Mouse (Mus musculus) embryonic facial prominence, embryonic 13.5 days (tissue): ENCODE data around the gene Cbarp. TPM values are rescaled to one million over a fixed set of nuclear protein-coding genes. Genes with fewer than 3 reads are reported as not detected.

ENCODE experiments used
- ATAC-seq: fragments of 200-750 bp; cut with Nextera tagmentation; 2 replicates; pipeline ENCODE4 v1.8.0; 2017; ENCODE audit warnings: low read depth; ENCODE audit not compliant: insufficient number of reproducible peaks, insufficient read depth, low FRiP score, low TSS enrichment
- H3K27ac ChIP-seq: fragments of 300-500 bp; sonication (generic); 2 replicates; pipeline ENCODE4 v1.5.1; 2015; ENCODE audit warnings: moderate library complexity, mild to moderate bottlenecking, inconsistent platforms
- H3K27me3 ChIP-seq: fragments of 300-500 bp; sonication (generic); 2 replicates; pipeline ENCODE4 v1.6.1; 2015; ENCODE audit warnings: mild to moderate bottlenecking, inconsistent platforms
- H3K36me3 ChIP-seq: fragments of 300-500 bp; sonication (generic); 2 replicates; pipeline ENCODE4 v1.6.1; 2015; ENCODE audit warnings: mild to moderate bottlenecking, inconsistent platforms
- H3K4me1 ChIP-seq: fragments of 300-500 bp; sonication (generic); 2 replicates; pipeline ENCODE4 v1.6.1; 2015; ENCODE audit warnings: inconsistent platforms
- H3K4me2 ChIP-seq: fragments of 300-500 bp; sonication (generic); 2 replicates; pipeline ENCODE4 v1.6.1; 2015; ENCODE audit warnings: moderate library complexity, mild to moderate bottlenecking, inconsistent platforms
- H3K4me3 ChIP-seq: fragments of 300-500 bp; sonication (generic); 2 replicates; pipeline ENCODE4 v1.5.1; 2015; ENCODE audit warnings: mild to moderate bottlenecking, inconsistent platforms
- H3K9ac ChIP-seq: fragments of 300-500 bp; sonication (generic); 2 replicates; pipeline ENCODE4 v1.6.1; 2015; ENCODE audit warnings: mild to moderate bottlenecking, inconsistent platforms
- H3K9me3 ChIP-seq: fragments of 300-500 bp; sonication (generic); 2 replicates; pipeline ENCODE4 v1.6.1; 2016; ENCODE audit warnings: inconsistent platforms
- WGBS: fragments of 180-500 bp; shearing (Covaris S2); methylation state at CpG from one replicate; pipeline ENCODE4 v1.1.7; 2015; ENCODE audit warnings: mixed read lengths; 5-methylcytosine and 5-hydroxymethylcytosine counted together
- polyA plus RNA-seq: library from polyadenylated mRNA; unstranded; fragments of >200 nt; fragmentation: Nextera tagmentation; extraction: Ambion mirVana; gene quantifications from 2 replicates; pipeline ENCODE4 v1.2.1, GENCODE M21; 2015

Gene Cbarp
- polyA plus RNA-seq, 1 experiment from 2014 or later: 9.8 TPM

GRCm38 (mm10) chr10:80139439-80139775 lies 1.2 kb downstream of the Cbarp start:
- Histone ChIP-seq H3K9me3 (no peaks in the 10 kb centered on the region), H3K4me1 (peaks cover 52% of the 10 kb centered on the region), H3K4me2 (peak overlapping the region; percentile 99), H3K27me3 (peaks cover 35% of the 10 kb centered on the region), H3K9ac (peak overlapping the region; percentile 85), H3K27ac (no peak overlapping the region; the same call in 1 of the 2 replicates), H3K4me3 (peak overlapping the region; percentile 70), H3K36me3 (peaks cover 21% of the 10 kb centered on the region)
- no peak for ATAC-seq
- under 1% methylated on average over 9 of the region's 10 CpGs for WGBS

GRCm38 (mm10) chr10:80138553-80139438 lies 1.8 kb downstream of the Cbarp start, which contains the start of gene Atp5d:
Atp5d (plus strand) TSS chr10:80138632.
- peak within 1 kb of the TSS; percentile 99 for H3K4me2 ChIP-seq
- H3K4me3 ChIP-seq: peak within 1 kb of the TSS; percentile 70
- peaks cover 35% of the 10 kb centered on the region for H3K27me3 ChIP-seq
- H3K27ac ChIP-seq: peak within 1 kb of the TSS; percentile 70
- peak within 1 kb of the TSS; percentile 85 for H3K9ac ChIP-seq
- H3K36me3 ChIP-seq: peaks cover 19% of the 10 kb centered on the region
- H3K9me3 ChIP-seq: no peaks in the 10 kb centered on the region
- H3K4me1 ChIP-seq: peaks cover 52% of the 10 kb centered on the region
- WGBS: under 1% methylated on average over 92 of the region's 94 CpGs
- ATAC-seq: no peak

GRCm38 (mm10) chr10:80137626-80138552 lies 2.7 kb downstream of the Cbarp start:
- 2% methylated on average over 27 of the region's 33 CpGs for WGBS
- H3K4me1 ChIP-seq: peaks cover 51% of the 10 kb centered on the region
- H3K4me2 ChIP-seq: peak overlapping the region; percentile 99
- H3K36me3 ChIP-seq: peaks cover 23% of the 10 kb centered on the region
- H3K9me3 ChIP-seq: no peaks in the 10 kb centered on the region
- peak overlapping the region; percentile 85 for H3K9ac ChIP-seq
- peaks cover 35% of the 10 kb centered on the region for H3K27me3 ChIP-seq
- H3K27ac ChIP-seq: peak overlapping the region; percentile 57; the same call in 1 of the 2 replicates
- H3K4me3 ChIP-seq: peak overlapping the region; percentile 70
- ATAC-seq: no peak

GRCm38 (mm10) chr10:80136952-80137625 lies 3.5 kb downstream of the Cbarp start:
- WGBS: 5% methylated on average over 28 of the region's 29 CpGs
- H3K9me3 ChIP-seq: no peaks in the 10 kb centered on the region
- H3K4me1 ChIP-seq: peaks cover 50% of the 10 kb centered on the region
- H3K27me3 ChIP-seq: peaks cover 35% of the 10 kb centered on the region
- peak overlapping the region; percentile 70 for H3K4me3 ChIP-seq
- peak overlapping the region; percentile 62 for H3K9ac ChIP-seq
- no peak overlapping the region for H3K27ac ChIP-seq
- peak overlapping the region; percentile 99 for H3K4me2 ChIP-seq
- H3K36me3 ChIP-seq: peaks cover 31% of the 10 kb centered on the region
- ATAC-seq: no peak

GRCm38 (mm10) chr10:80136179-80136951 lies 4.3 kb downstream of the Cbarp start:
- Histone ChIP-seq H3K4me3 (peak overlapping the region; percentile 70), H3K9ac (peak overlapping the region; percentile 62), H3K4me2 (peak overlapping the region; percentile 99), H3K27ac (no peak overlapping the region), H3K4me1 (peaks cover 57% of the 10 kb centered on the region), H3K36me3 (peaks cover 37% of the 10 kb centered on the region), H3K27me3 (peaks cover 35% of the 10 kb centered on the region), H3K9me3 (no peaks in the 10 kb centered on the region)
- WGBS: 19% methylated on average over 49 of the region's 49 CpGs
- no peak for ATAC-seq

- Histone ChIP-seq H3K4me1 (peaks cover 54% of the 10 kb centered on the region), H3K9me3 (no peaks in the 10 kb centered on the region), H3K4me3 (no peak overlapping the region), H3K27ac (no peak overlapping the region), H3K36me3 (peaks cover 43% of the 10 kb centered on the region), H3K27me3 (peaks cover 35% of the 10 kb centered on the region), H3K4me2 (no peak overlapping the region), H3K9ac (no peak overlapping the region)
- WGBS: 85% methylated on average over 1 of the region's 1 CpGs
- no peak for ATAC-seq
These were observed 5.0 kb downstream of the Cbarp start for GRCm38 (mm10) chr10:80135641-80136040.

GRCm38 (mm10) chr10:80135161-80135560 lies 5.5 kb downstream of the Cbarp start:
- Histone ChIP-seq H3K4me2 (no peak overlapping the region), H3K9ac (no peak overlapping the region), H3K27ac (no peak overlapping the region), H3K27me3 (peaks cover 35% of the 10 kb centered on the region), H3K9me3 (no peaks in the 10 kb centered on the region), H3K4me3 (no peak overlapping the region), H3K4me1 (peaks cover 53% of the 10 kb centered on the region), H3K36me3 (peaks cover 48% of the 10 kb centered on the region)
- 89% methylated on average over 10 of the region's 10 CpGs for WGBS
- ATAC-seq: no peak

- WGBS: 91% methylated on average over 9 of the region's 9 CpGs
- ATAC-seq: no peak
- Histone ChIP-seq H3K9me3 (no peaks in the 10 kb centered on the region), H3K9ac (no peak overlapping the region), H3K4me3 (no peak overlapping the region), H3K36me3 (peaks cover 56% of the 10 kb centered on the region), H3K4me2 (no peak overlapping the region), H3K27ac (no peak overlapping the region), H3K27me3 (peaks cover 35% of the 10 kb centered on the region), H3K4me1 (peaks cover 52% of the 10 kb centered on the region)
These were observed 6.2 kb downstream of the Cbarp start for GRCm38 (mm10) chr10:80134421-80134820.

GRCm38 (mm10) chr10:80133226-80133849 lies 7.3 kb downstream of the Cbarp start:
- Histone ChIP-seq H3K27me3 (peaks cover 35% of the 10 kb centered on the region), H3K4me2 (no peak overlapping the region), H3K9ac (0 out of 2 replicates have a peak overlapping the region, but pooled peaks have one; percentile 27), H3K27ac (no peak overlapping the region), H3K4me1 (peaks cover 44% of the 10 kb centered on the region), H3K36me3 (peaks cover 66% of the 10 kb centered on the region), H3K4me3 (no peak overlapping the region), H3K9me3 (no peaks in the 10 kb centered on the region)
- WGBS: 76% methylated on average over 8 of the region's 8 CpGs
- no peak for ATAC-seq

- WGBS: 36% methylated on average over 27 of the region's 27 CpGs
- Histone ChIP-seq H3K4me1 (peaks cover 31% of the 10 kb centered on the region), H3K9ac (peak overlapping the region; percentile 59), H3K27ac (0 out of 2 replicates have a peak overlapping the region, but pooled peaks have one; percentile 16), H3K4me2 (peak overlapping the region; percentile 55), H3K9me3 (no peaks in the 10 kb centered on the region), H3K27me3 (peaks cover 21% of the 10 kb centered on the region), H3K36me3 (peaks cover 80% of the 10 kb centered on the region), H3K4me3 (peak overlapping the region; percentile 26)
- ATAC-seq: no peak
These were observed 8.7 kb downstream of the Cbarp start for GRCm38 (mm10) chr10:80131952-80132350.
